Mouse (Mus musculus): ENCODE results near the gene Kcnrg. TPM values are rescaled to one million over a fixed set of nuclear protein-coding genes. Genes with fewer than 3 reads are reported as not detected.

Gene Kcnrg
- 0.02 TPM in 2 replicates for polyA plus RNA-seq (2012; rRNA removed)

GRCm38 (mm10) chr14:61607157-61607556 lies at the start of gene Kcnrg:
TSS of gene Kcnrg (plus strand) at chr14:61607457.

GRCm38 (mm10) chr14:61597968-61598367 lies 9.3 kb upstream of the Kcnrg start, which contains the start of gene Trim13:
TSS of gene Trim13 (plus strand) at chr14:61598247.

Other genes starting within 250 kb of the Kcnrg start
- 2.1 and 3.3 TPM in 2 replicates for gene Ebpl, start 247.0 kb upstream of the Kcnrg start, polyA plus RNA-seq (2012; rRNA removed)
- gene Kpna3, start 167.6 kb upstream of the Kcnrg start, polyA plus RNA-seq (2012; rRNA removed) = 8.5 and 9.0 TPM in 2 replicates
- 4.2 TPM in 2 replicates for gene Spryd7, start 50.6 kb upstream of the Kcnrg start, polyA plus RNA-seq (2012; rRNA removed)
- 1.7 and 2.5 TPM in 2 replicates for gene Trim13, start 9.2 kb upstream of the Kcnrg start, polyA plus RNA-seq (2012; rRNA removed)